Mouse (Mus musculus): ENCODE results near the gene A430033K04Rik.

A430033K04Rik gene

GRCm38 (mm10) chr5:138697466-138697865, 74.8 kb downstream of the A430033K04Rik start:
- DNase-seq, result no peak
